Mouse (Mus musculus) megakaryocyte, adult 5-6 weeks (primary cell): ENCODE results near the gene Brinp1. TPM values are rescaled to one million over a fixed set of nuclear protein-coding genes. Genes with fewer than 3 reads are reported as not detected.
"Not testable (repeated sequence)": the region's sequence is repeated elsewhere in the genome, so short reads cannot be mapped to it uniquely, and the experiment has no call there.

Experiments used
- ATAC-seq: 2 replicates; pipeline ENCODE4 v1.8.0; 2016; ENCODE audit warnings: mild to moderate bottlenecking, inconsistent platforms; ENCODE audit not compliant: poor library complexity, severe bottlenecking
- total RNA-seq, 2 experiments: library from RNA; stranded (forward) in 1 of 2; stranded (reverse) in 1 of 2; fragments of 153-499, 151-499 nt in 1 of 2; fragments of 221-1000, 200-1000 nt in 1 of 2; gene quantifications; 2 replicates each; pipeline versions ENCODE4 v1.2.3 to v1.2.4; 2015 to 2017

The Brinp1 gene
- total RNA-seq, 2 experiments from 2014 or later, result not detected

DNA sequence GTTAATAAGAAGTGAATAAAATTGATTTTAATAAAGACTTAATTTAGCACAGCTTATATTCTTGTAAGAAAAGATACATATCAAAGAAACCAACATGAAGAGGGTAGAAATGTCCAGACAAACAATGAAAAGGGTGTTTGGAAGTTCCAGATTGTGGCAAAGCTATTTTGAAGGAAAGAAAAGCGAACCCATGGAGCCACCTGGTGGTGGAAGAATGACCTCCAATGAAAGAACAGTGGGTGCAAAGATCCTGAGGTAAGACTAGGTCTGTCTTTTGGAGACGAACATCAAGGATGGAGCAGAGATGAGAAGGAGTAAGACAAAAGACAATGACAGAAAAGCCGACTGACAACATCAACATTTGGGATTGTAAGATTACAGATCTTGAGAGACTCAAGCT lies 108.2 kb downstream of the Brinp1 start:
- no peak for ATAC-seq

GRCm38 (mm10) chr4:68813997-68814396 lies 140.2 kb downstream of the Brinp1 start:
- ATAC-seq, result not testable (repeated sequence)

GRCm38 (mm10) chr4:68806502-68806901 lies 147.7 kb downstream of the Brinp1 start:
- no peak for ATAC-seq

DNA sequence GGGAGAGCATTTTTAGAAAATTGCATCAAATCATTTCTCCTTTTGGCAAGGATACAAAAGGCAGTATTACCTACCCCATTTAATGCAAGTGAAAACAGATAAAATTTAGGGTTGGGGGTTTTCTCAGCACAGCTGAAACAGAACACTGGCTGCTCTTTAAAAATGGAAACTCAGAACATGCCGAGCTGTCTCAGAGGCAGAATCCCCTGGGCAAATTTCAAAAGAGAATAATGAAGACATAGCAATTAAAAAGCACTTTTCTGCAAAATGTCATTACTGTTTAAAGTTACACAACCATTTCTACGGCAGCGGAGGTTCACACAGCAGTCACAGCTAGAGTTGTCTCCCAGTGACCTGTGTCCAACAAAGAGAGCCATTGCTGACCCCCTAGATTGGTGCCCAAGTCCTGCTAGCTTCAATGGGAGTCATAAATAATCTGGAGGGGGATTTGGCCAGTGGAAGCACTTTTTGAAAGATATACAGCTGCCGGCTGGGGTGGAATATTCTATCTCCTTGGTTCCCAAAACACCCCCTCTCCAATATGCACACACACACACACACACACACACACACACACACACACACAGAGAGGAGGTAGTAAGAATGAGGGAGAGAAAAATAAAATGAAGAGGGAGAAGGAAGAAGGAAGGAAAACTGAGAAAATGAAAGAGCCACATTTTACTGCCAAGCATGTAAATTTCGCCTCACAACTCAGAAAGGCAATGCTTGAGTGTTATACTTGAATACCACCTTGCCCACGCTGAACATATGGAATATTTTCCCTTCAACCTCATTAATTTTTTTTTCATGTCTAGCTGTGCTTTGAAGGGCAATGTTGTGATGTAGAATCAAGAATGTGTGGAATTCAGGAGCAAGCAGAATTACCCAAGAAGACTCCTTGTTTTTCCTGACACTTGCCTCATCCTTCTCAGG lies 152.0 kb downstream of the Brinp1 start:
- no peak for ATAC-seq

DNA sequence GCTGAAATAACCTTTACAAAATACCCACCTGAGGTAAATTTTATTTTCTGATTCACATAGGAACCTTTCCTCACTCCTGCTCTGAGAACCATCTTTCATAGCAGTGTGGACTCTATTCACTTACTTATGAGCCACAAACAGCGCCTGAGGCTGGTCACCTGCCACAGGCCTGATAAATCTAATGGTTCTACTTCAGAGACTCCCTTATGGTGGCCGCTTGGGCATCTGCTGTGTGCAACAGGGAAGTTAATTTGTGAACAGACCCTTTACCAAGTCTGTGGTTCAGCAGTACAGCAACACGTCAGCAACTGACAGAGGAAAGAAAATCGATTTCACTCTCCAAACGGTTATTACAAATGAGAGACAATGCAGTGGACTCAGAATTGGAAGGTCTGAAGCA lies 164.2 kb downstream of the Brinp1 start:
- ATAC-seq, result no peak

DNA sequence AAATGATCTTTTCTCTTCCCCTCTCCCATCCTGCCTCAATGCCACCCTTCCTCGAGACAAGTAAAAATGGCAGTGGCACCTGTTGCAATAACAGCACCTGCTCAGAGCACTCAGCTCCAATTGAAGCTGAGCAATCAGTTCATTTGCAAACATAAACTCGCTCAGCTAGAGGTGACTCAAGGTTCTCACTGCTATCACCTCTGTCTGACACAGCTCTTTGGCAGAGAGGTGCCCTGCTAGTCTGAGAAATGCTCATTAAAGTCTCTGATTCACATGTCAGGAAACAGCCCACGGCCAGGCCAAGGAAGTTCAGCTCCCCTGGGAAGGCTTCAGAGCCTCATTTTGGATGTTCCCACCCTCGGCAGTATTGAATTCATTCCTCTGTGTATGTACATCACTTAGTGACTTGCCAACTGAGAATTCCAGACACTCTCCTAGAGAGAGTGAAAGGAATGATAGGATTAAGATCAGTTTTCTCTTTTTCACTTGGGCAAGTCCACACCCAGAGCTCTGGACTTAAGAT lies 165.7 kb downstream of the Brinp1 start:
- ATAC-seq, result no peak

GRCm38 (mm10) chr4:68787642-68788041 lies 166.6 kb downstream of the Brinp1 start:
- ATAC-seq, result no peak

- no peak for ATAC-seq
Measured at GRCm38 (mm10) chr4:68768256-68768655, 185.9 kb downstream of the Brinp1 start.

GRCm38 (mm10) chr4:68767393-68767792 lies 186.8 kb downstream of the Brinp1 start:
- no peak for ATAC-seq

- no peak for ATAC-seq
Measured at GRCm38 (mm10) chr4:68765772-68766573, 188.2 kb downstream of the Brinp1 start.

- no peak for ATAC-seq
Measured at GRCm38 (mm10) chr4:68764937-68765336, 189.3 kb downstream of the Brinp1 start.

DNA sequence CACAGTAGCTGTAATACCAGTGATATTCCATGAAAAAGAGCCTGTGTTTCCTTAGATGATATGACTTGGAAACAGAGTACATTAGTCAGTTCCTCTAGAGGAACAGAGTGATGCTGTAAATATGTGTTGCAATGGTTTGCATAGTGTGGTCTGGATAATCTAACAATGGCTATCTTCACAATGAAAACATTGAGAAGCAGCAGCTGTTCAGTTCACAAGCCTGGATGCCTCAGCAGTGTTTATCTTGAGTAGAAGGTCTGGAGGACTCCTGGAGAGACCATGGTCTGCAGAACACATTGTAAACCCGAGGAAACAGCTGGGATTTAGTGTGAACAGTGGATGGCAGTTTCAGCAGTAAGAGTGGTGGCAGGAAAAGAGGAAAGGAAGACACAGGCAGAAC lies 233.2 kb downstream of the Brinp1 start:
- no peak for ATAC-seq
